Mouse (Mus musculus) urinary bladder, adult 2 months (tissue): ENCODE measurements around the gene Cmas. TPM values are rescaled to one million over a fixed set of nuclear protein-coding genes. Genes with fewer than 3 reads are reported as not detected.
A peak's percentile ranks its signal among the peaks of the same experiment; 100 is the strongest.

Experiments
- DNase-seq: peaks from one replicate; pipeline ENCODE4 v3.0.0; 2022; ENCODE audit warnings: low spot score
- polyA plus RNA-seq: library from polyadenylated mRNA; depleted of rRNA; stranded (reverse); fragments of >200 nt; gene quantifications from 2 replicates; pipeline ENCODE4 v1.2.3, GENCODE M21; 2012; rRNA removed

Gene Cmas
- polyA plus RNA-seq = 44.3 and 47.6 TPM in 2 replicates

DNA sequence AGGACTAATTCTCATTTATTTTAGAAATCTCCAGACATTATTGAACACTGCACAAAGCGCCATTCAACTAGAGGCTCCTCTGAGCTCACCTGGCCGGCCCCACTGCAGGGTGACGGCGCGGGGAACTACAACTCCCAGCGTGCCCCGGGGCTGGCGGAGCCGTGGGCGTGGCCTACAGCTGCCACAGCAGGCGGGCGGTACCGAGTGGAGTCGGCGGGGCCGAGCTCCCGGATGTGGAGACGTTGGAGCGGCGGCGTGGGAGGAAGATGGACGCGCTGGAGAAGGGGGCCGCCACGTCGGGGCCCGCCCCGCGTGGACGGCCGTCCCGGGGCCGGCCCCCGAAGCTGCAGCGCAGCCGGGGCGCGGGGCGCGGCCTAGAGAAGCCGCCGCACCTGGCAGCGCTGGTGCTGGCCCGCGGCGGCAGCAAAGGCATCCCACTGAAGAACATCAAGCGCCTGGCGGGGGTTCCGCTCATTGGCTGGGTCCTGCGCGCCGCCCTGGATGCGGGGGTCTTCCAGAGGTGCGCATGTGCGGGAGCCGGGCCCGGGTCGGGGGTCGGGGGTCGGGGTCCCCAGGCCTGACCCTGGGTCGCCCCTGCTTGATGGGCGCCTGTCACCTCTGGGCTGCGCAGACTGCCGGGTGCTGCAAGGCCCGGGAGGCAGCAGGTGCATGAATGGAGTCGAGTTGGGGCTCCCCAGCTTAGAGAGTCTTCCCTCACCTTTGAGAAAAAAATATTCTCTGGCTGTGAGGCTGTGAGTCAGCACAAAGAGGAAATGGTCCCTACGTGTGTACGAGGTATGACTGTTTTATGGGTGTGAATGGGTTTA lies at the start of gene Cmas:
Cmas (plus strand) TSS at position 180 of the 827 bp plus-strand sequence.
- peak; percentile 74 for DNase-seq

DNA sequence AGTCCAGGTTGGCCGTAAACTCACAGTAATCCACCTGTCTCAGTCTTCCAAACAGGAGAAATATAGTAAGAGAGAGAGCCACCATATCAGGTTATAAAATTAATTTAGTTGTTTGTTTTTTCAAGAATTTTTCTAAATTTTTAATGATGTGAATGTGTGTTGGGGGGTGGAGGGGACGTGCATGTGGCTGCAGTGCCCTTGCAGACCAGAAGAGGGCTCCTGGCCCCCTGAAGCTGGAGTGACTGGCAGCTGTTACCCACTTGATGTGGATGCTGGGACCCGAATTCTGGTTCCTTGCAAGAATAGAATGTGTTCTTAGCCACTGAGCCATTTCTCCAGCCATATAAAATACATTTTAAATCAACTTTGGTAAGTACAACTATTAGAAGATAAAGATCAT lies 49.8 kb upstream of the Cmas start:
- DNase-seq = no peak

DNA sequence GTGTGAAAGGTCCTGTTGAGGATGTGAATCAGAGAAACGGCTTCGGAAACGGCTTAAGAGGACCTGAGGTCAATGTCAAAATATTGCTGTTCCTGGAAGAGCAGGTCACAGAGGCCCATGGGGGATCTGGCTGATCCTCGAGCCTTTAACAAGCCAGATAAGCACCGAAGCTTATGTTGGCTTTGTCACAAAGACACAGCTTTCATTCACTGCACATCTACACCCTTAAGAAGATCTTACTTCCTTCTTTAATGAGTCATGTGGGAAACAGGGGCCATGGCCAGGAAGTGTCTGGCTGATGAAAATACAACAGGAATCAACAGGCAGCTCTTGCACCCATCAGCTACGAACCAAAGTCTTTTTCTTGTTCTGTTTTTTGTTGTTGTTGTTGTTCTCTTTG lies 48.1 kb upstream of the Cmas start:
- DNase-seq = no peak

DNA sequence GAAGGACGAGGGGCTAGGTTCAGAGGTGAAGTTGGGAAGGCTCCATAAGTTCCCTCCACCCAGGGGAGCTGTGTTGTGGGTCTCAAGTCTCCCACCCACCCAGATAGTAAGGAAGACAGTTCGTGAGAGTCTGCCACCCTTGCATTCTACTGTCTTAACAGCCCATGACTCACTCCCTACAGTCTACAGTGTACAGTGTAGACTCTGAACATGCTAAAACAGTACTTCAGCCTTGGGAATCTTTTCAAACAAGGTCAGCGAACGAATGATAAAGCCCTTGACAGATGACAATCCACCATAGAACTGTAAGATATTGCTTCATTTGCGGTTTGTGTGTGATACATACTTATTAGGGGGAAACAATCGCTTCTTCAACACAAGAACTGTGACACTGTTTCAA lies 45.8 kb upstream of the Cmas start:
- DNase-seq = no peak

DNA sequence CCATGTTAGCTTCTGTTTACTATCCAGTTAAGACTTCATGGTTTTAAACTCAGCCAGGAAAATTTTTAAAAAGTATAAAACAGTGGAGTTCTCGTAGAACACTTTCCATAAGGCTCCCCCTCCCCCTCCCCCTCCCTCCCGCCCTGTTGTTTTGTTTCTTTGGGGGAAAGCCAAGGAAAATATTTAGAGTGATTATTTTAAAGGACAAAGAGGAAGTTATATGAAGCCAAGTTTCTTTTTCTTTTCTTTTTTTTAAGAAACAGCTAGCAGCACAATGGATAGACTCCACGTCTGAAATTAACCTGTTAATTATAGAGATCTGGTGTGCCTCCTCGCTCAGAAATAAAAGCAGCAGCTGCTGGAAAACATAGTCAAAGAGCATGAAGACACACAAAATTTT lies 45.4 kb upstream of the Cmas start:
- DNase-seq = no peak

DNA sequence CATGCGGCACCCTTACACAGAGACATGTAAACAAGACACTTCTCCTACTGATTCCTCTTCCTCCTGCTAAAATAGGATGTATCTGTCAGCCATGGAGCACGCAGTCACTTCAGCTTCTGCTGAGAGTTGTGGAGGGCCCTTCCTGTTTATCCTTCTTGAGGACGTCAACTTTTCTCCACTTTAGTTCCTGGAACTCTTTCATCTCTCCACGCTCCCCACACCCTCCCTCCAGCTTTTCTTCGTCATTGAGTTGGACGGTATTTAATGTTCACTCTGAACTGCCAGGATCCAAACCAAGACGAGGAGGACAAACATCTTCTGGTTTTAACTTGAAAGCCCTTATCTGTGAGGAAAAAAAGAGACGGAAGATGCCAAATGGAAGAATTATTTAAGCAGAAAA lies 41.5 kb upstream of the Cmas start:
- no peak for DNase-seq

DNA sequence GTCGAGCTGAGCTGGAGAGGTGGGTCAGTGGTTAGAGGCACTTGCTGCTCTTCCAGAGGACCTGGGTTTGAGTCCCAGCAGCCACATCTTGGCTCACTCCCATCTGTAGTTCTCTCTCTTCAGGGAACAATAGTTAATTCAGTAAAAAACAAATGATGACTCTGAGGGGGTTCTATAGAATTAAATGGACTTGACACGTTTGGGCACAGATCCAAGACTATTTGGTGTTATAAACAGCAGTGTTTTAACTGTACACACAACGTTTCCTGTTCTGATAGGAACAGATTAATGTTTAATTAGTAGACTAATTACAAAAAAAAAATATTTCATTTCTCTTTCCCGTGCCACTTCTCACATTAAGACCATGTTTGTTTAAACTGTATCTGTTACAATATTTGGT lies 39.3 kb upstream of the Cmas start:
- no peak for DNase-seq

DNA sequence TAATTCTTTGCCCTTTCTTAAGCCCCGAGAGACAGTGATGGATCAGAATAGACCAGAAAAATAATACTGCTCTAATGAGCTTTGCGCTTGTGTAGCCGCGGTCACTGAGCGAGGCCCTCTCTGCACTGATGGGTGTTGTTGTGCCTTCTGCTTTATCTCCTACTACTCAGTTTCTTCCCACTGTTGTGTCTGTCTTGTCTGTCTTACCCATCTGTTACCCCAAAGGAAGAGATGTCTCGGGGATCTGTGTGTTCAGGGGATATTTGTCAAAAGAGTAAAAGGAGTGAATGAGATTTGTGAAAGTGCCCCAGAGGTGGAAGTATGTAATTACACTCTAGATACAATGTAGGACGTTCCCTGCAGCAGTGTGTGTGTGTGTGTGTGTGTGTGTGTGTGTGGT lies 38.3 kb upstream of the Cmas start:
- DNase-seq = no peak

DNA sequence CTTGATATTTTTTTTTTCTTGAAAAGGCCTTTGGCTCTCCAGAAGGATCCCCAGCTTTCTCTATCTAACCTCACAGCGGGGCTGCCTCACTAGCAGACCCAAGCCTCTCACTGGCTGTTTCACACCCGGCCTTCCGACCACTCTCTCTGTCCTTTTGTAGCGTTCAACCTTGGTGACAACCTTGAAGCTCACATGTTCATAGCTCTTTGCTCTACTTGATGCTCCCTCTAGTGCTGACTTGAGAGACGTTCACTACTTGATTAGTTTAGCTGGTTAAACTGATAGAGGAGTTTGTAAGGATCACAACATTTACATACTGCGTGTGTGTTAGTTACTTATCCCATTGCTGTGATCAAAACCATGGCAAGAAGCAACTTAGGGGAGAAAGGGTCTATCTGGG lies 35.8 kb upstream of the Cmas start:
- no peak for DNase-seq

DNA sequence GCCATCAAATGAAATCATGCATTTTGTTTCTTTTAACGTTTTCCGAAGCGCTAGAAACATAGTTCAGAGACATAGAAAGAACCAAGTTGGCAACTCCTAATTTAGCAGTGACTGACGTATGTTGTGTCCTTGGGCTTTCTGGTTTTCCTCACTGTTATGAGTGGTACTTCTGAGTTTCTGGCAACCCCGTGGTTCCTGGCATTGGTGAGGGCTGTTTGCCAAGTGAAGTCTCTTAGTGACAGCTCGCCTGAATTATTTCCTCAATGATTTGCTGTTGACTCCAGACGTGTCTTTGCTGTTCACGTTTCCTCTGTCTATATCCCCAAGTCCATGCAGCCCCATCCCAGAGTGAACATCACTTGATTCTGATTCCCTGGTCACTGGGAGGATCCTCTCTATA lies 34.8 kb upstream of the Cmas start:
- no peak for DNase-seq

DNA sequence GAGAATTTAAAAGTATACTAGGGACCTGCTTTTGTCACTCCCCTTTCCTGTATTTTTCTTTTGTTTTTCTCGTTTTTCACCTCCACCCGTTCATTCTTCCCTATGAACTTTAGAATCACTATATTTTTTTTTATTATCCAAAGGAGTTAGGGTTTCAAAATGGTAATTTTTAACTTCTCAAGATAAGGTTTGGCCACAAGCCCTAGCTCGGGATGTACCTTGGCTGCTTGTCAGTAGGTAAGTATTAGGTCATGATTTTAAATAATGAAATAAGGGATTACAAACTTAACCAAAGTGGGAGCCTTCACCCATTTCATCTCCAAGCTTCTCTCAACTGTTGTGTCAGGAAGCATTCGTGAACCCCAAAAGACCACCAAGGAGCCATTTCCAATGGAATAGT lies 30.5 kb upstream of the Cmas start:
- DNase-seq = no peak

DNA sequence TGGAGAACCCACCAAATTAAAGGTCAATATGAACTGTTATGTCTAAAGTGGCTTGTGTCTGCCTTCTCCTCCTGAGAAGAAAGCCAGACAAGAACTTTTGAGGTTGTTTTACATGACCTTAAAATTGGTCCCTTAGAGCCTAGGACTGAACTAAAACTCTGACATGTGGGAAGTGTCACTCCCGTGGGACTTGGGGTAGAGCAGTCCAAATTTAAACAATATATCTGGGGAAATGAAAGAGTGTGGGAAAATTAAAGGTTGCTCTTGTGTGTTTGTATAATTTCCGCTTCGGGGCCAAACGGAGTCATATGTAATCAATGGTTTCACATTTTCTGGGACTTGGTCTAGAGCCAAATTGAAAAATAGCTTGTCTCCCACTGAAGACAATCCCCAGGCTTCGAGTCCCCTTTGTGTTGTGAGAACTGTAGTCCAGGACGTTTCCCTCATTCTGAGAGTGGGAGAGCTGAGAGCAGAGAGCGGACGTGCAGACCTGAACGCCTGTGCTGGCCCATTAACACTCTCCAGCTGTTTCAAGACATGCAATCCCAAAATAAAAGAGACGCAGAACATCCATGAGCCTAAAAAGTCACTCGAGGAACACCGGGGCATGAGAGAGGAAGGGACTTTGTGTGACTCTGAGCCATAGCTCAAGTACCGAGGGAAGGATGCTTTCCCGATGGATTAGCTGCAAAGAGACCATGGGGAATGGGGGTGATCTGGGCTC lies 23.8 kb upstream of the Cmas start:
- DNase-seq = no peak

DNA sequence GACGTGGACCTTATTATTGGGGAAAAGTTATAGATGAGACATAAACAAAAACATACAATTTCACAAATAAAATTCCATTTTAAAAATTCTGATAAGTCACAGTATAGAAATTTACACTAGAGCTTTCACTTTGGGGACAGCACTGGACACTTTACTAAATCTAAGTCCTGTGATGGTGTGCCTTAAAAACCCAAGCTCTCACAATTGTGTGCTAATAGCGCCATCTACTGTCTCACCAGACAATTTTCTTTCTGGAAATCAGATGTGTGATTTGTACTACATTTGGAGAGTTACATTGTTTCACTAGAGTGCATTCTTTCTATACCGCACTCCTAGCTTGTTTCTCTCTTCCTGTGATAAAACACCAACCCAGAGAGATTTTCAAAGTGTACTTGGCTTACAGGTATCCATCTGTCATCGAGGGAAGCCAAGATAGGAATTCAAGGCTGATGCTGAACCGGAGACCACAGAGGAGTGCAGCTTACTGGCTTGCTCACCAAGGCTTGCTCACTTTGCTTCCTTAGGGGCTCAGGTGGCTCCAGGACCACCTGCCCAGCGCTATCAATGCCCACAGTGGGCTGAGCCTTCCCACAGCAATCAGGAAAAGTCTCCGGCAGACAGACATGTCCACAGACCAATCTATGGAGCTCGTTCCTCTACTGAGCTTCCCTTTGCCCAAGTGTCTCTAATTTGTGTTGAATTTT lies 21.0 kb upstream of the Cmas start:
- DNase-seq = no peak

DNA sequence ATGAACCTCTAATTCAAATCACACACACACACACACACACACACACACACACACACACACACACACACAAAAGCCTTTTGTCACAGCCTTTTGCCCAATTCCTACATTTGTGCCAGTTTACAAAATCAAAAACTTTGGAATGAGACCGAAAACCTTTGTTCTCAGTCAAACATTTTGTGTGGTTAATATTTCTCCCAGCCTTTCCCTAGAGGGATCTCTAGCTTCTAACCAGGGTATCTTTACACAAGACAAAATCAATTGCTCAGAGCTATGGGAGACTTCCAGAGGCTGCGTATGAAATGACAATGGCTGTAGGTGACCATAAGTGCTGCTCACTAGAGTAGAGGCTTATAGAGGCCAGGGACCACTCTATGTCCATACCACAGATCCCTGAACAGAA lies 18.3 kb upstream of the Cmas start:
- DNase-seq = no peak

DNA sequence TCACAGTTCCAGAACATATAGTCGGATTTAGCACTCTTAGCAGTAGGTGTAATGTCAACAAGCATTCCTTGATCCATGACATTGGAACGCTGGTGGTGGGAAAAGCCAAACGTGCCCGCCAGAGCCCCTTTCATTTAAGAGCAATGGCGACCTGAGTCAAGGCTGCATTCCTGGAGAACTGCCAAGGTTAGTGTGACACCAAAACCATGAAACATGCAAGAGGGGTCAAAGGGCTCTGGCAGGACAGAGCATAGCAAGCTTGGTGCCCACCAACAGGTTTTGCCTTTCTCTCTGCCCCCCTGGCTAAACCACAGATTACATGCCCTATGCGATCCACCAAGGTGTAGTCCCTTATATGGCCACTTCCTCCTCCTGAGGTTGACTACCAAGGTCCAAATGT lies 17.8 kb upstream of the Cmas start:
- DNase-seq = no peak

DNA sequence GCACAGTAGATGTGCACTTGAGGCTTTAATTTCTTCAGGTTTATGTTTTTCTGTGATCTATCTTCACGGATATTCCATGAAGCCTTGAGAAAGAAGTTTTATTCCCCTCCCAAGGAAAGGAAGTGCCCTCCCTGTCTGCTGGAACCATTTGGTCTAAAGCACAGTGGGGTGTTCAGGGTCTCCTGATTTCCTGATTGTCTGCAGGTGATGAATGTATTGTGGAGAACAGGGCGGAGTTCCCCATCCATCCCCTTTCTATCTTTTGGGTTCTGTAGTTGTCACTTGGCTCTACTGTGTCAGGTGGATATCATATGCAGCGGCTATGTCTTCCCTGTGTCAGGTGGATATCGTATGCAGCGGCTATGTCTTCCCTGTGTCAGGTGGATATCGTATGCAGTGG lies 14.7 kb upstream of the Cmas start:
- DNase-seq = no peak

DNA sequence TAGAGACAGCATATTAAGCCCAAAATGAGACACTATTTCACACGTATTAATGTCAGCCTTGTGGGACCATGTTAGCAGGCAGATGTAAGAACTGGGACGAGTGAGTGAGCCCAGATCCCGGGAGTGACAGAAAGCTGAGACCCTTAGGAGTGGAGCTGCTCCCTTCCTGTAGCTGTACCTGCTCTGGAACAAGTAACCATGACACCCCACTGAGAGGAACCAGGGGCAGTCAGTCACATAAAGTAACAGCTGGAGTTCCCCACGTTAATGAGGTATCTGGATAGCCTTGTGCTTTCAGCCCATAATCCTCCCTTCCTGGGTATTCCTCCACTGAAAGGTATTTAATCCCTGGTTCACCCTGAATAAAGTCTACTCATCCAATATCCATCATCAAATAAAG lies 13.3 kb upstream of the Cmas start:
- no peak for DNase-seq

DNA sequence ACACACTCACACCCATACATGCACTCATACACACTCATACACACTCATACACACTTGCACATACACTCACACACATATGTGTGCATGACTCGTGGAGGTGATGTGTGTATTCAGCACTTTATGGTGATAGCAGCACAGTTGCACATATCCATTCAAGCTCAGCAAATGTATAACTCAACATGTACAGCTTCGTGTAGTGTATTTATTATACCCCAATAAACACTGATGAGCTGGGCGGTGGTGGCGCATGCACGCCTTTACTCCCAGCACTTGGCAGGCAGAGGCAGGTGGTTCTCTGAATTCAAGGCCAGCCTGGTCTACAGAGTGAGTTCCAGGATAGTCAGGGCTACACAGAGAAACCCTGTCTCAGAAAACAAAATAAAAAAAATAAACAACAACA lies 11.0 kb upstream of the Cmas start:
- no peak for DNase-seq

DNA sequence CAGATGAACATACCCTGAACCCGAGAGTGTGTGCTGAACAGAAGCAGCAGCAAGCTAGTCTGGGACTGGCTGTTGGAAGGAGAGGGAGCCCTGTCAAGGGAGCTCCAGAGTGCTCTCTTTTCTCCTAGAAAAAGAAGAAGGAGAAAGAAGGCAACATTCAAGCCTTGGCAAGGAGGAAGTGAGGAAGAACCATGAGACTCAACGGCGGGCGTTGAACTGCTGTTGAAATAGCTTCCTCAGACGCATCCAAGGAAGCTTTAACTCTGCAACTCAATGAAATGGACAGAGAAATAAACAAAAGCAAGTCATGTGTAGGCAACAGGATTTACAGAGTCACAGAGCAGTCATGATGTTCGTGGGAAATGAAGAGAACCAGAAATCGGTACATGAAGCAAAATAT lies 9.7 kb upstream of the Cmas start:
- no peak for DNase-seq

DNA sequence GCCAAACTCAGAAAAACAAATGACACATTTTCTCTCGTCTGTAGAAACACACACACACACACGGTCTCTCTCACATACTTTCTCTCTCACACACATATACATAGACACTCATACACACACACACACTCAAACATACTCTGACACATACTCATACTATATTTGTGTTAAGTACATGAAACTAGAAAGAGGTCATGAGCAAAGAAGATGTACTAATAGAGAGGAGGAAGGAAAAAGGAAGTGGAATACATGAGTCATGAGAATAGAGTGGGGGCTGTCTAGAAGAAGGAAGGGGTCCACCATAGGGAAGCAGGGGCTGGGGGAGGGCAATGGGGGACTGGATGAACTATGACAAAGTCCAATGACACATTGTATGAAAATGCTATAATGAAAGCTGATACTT lies 9.3 kb upstream of the Cmas start:
- DNase-seq = no peak

DNA sequence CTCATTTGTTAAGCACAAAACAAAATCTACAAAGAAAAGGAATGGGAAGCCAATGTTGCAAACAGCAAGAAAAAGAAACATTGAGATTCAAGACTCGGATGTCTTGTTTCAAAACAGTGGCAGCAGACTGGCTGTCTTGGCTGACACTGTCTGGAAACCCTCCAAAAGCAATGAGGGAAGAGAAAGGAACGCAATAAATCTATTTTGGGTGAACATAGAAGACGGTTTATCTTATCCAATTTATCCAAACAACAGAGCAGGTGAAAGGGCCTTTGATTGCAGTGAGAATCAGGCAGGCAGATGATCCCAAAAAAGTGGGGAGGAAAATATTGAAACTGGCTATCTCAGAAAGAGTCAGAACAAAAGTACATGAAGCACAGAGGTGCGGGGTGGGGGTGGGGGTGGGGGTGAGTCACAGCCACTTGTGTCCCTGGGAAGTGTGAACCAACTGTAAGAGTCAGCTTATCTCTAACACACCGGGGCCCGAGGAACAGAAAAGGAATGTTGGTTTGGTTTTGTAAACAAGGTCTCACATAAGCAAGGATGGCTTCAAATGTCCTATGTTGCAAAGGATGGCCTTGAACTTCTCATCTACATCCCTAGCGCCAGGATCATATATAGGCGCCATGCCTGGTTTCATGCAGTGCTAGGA lies 8.3 kb upstream of the Cmas start:
- DNase-seq = no peak

DNA sequence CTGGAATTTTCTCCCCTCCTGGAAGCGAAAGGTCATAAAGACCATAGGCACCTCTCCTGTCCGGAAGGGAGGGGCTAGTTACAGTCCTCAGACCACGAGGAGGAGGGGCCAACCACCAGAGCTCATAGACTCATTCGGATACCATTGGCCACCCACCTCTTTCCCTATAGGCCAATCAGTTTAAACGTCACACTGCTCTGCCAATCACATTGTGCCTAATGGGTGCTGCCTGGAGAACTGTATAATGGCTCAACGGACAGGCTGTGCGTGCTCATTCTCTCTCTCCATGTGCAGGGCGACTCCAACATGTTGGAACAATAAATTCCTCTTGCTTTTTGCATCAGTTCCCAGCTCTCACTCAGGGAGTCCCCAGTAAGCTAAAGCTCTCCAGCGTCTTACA lies 5.1 kb upstream of the Cmas start:
- DNase-seq = no peak
